Mouse (Mus musculus): ENCODE measurements around the gene Svs1. TPM values are rescaled to one million over a fixed set of nuclear protein-coding genes. Genes with fewer than 3 reads are reported as not detected.
"Not testable (repeated sequence)": the region's sequence is repeated elsewhere in the genome, so short reads cannot be mapped to it uniquely, and the experiment has no call there.

Gene Svs1
- total RNA-seq (2021), result not detected
- long read RNA-seq, result 0 reads

GRCm38 (mm10) chr6:48986444-48986990 lies at the start of gene Svs1:
Gene Svs1, plus strand, starts transcription at chr6:48986861.
- DNase-seq (ENCODE audit: low spot score in 2 of 2), result no peak

- no peak for DNase-seq (ENCODE audit: low spot score in 2 of 2)
These were observed 37.1 kb upstream of the Svs1 start for GRCm38 (mm10) chr6:48949596-48949995.

- DNase-seq (ENCODE audit: low spot score in 2 of 2), result no peak
These were observed 36.0 kb upstream of the Svs1 start for GRCm38 (mm10) chr6:48950676-48951075.

- no peak for DNase-seq (ENCODE audit: low spot score in 2 of 2)
These were observed 35.0 kb upstream of the Svs1 start for GRCm38 (mm10) chr6:48951630-48952029.

- no peak for DNase-seq (ENCODE audit: low spot score in 2 of 2)
These were observed 33.4 kb upstream of the Svs1 start for GRCm38 (mm10) chr6:48953220-48953619.

GRCm38 (mm10) chr6:48954211-48954610 lies 32.5 kb upstream of the Svs1 start:
- no peak for DNase-seq (ENCODE audit: low spot score in 2 of 2)

GRCm38 (mm10) chr6:48954946-48955345 lies 31.7 kb upstream of the Svs1 start:
- peak; percentile 7 to 49 for DNase-seq (ENCODE audit: low spot score in 2 of 2)

- DNase-seq (ENCODE audit: low spot score in 2 of 2), result no peak
These were observed 29.9 kb upstream of the Svs1 start for GRCm38 (mm10) chr6:48956785-48957184.

GRCm38 (mm10) chr6:48958053-48958452 lies 28.6 kb upstream of the Svs1 start:
- no peak for DNase-seq (ENCODE audit: low spot score in 2 of 2)

GRCm38 (mm10) chr6:48959151-48959550 lies 27.5 kb upstream of the Svs1 start:
- DNase-seq (ENCODE audit: low spot score in 2 of 2), result peak in 1 of 2 experiments; percentile 13

- DNase-seq (ENCODE audit: low spot score in 2 of 2), result not testable (repeated sequence)
These were observed 20.0 kb upstream of the Svs1 start for GRCm38 (mm10) chr6:48966696-48967095.

- no peak for DNase-seq (ENCODE audit: low spot score in 2 of 2)
These were observed 18.8 kb upstream of the Svs1 start for GRCm38 (mm10) chr6:48967868-48968267.

- DNase-seq (ENCODE audit: low spot score in 2 of 2), result no peak
These were observed 12.0 kb upstream of the Svs1 start, which contains the start of gene Doxl2 for GRCm38 (mm10) chr6:48974663-48975062. Gene Doxl2, plus strand, starts transcription at chr6:48974963.

GRCm38 (mm10) chr6:48979616-48980015 lies 7.0 kb upstream of the Svs1 start:
- no peak for DNase-seq (ENCODE audit: low spot score in 2 of 2)

GRCm38 (mm10) chr6:48982305-48982704 lies 4.4 kb upstream of the Svs1 start:
- peak; percentile 12 to 48 for DNase-seq (ENCODE audit: low spot score in 2 of 2)

GRCm38 (mm10) chr6:48989971-48990370 lies 3.3 kb downstream of the Svs1 start:
- no peak for DNase-seq (ENCODE audit: low spot score in 2 of 2)

- no peak for DNase-seq (ENCODE audit: low spot score in 2 of 2)
These were observed 5.3 kb downstream of the Svs1 start for GRCm38 (mm10) chr6:48991991-48992390.

GRCm38 (mm10) chr6:48998186-48998585 lies 11.5 kb downstream of the Svs1 start:
- DNase-seq (ENCODE audit: low spot score in 2 of 2), result no peak

GRCm38 (mm10) chr6:48998796-48999195 lies 12.1 kb downstream of the Svs1 start:
- no peak for DNase-seq (ENCODE audit: low spot score in 2 of 2)

- peak in 1 of 2 experiments; percentile 39 for DNase-seq (ENCODE audit: low spot score in 2 of 2)
These were observed 16.7 kb downstream of the Svs1 start for GRCm38 (mm10) chr6:49003381-49003780.

- DNase-seq (ENCODE audit: low spot score in 2 of 2), result peak; percentile 16 to 71
These were observed 21.3 kb downstream of the Svs1 start for GRCm38 (mm10) chr6:49007981-49008380.

- no peak for DNase-seq (ENCODE audit: low spot score in 2 of 2)
These were observed 21.9 kb downstream of the Svs1 start for GRCm38 (mm10) chr6:49008420-49009160.

GRCm38 (mm10) chr6:49009161-49009555 lies 22.5 kb downstream of the Svs1 start:
- no peak for DNase-seq (ENCODE audit: low spot score in 2 of 2)
